Mouse (Mus musculus): ENCODE measurements around the gene Dnajc19.
A peak's percentile ranks its signal among the peaks of the same experiment; 100 is the strongest.

Dnajc19 gene

DNA sequence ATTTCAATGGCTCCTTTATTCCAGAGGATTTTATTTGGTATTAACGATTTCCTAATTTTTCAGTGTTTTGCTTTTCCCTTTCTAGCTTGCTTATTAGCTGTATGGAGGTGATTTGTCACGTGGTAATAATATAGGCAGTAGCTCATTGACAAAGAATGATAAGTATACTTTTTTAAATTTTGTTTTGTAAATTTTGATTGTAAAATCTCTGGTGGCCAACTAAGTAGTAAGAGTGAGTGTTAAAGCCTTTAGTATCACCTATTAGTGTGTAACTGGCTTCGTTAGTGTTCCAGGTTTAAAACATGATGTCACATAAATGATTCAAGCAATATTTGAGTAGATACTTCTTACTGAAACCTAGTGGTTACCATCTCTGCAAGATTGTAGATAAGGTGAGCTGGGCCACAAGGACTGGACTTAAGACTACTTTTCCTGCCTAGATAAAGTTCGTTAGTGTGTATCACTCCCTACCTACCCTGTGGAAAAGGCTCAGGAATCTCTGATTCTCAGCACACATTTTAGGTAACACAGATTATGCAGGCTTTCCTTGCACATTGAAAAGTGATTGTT, 59.8 kb downstream of the Dnajc19 start:
- no peak for DNase-seq

DNA sequence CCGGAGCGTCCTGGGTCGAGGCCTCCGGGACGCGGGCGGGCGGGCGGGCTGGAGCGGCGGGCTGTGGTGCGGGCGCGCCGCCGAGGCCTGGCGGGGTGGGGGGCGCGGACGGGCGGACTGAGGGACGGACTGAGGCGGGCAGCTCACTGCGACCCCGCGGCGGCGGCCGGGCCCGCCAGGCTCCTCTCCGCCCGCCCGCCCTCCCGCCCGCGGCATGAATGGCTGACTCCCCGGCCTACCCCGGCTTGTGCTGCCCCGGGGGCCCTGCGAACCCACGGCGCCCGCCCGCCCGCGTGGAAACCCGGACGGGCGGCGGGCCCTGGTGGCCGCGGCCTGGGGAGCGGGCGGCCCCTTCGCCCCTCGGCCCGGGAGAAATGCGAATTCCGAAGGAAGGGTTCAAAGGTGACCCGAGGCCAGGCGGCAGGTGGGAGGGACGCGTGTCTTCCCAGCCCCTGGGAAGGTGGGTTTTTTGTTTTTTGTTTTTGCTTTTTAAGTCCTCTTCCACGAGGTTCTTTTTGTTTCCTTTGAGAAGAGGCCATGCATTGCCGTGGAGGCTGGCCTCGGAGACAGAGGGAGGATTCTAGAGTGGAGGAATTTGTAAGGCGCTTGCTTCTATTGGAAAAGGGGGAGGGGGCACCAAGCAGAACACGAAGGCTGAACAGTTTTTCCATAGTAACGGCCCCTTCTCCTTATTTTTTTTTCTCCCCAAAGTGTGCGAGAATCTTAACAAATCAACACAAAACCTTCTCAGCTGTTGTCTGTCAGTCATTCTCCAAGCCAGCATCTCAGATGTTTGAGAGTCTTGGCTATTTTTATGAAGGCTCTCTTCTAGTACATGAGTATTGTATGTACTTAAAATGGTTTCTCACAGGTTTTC, 60.5 kb downstream of the Dnajc19 start:
- DNase-seq, result no peak

- DNase-seq, result peak; percentile 84
These were observed 61.4 kb downstream of the Dnajc19 start, which contains the start of gene Fxr1 for GRCm38 (mm10) chr3:34019540-34020381. Gene Fxr1, plus strand, starts transcription at chr3:34019943.

DNA sequence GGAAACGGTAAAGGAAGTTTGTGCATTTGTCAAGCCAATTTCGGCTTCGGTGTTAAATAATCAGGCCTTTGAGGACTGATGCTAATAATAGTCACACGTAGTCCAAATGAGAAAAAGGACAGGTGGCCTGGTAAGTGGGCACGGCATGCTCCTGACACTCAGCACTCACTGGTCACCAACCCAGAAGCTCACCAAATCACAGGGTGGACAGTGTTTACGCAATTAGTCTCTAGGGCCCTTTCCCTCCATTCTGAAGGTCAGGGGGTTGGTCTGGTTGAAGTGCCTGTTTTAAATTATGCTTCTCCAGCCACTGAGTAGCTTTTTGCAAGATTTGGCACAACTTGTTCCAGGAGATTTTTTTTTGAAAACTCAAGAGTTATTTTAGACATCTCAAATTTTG, 72.9 kb downstream of the Dnajc19 start:
- no peak for DNase-seq

DNA sequence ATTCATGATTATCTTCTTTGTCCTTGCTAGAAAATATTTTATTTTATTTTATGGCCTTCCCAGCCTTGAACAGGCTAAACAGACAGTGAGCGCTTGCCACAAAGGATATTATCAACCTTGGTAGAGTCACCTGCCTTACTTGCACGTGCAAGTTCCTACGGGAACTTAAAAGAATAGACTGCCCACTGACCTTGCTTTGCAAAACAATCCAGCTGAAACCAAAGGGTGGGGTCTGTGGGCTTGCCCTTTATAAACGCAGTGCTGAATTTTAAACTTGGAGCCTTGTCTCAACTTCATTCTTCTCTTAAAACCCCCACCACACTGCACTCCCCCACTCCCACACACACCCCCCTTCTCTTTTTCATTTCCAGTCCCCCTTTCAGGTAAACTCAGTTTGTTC, 73.5 kb downstream of the Dnajc19 start:
- no peak for DNase-seq

- no peak for DNase-seq
These were observed 74.3 kb downstream of the Dnajc19 start for GRCm38 (mm10) chr3:34006824-34007223.

GRCm38 (mm10) chr3:34006301-34006700, 74.8 kb downstream of the Dnajc19 start:
- DNase-seq, result no peak
